Mouse (Mus musculus) B cell, adult 2 months (primary cell): ENCODE measurements around the gene Gm21994.
"Not testable (repeated sequence)": the region's sequence is repeated elsewhere in the genome, so short reads cannot be mapped to it uniquely, and the experiment has no call there.

Source experiments
- DNase-seq, 2 experiments: peaks; one replicate each; pipeline ENCODE4 v3.0.0; 2022

Gm21994 gene

DNA sequence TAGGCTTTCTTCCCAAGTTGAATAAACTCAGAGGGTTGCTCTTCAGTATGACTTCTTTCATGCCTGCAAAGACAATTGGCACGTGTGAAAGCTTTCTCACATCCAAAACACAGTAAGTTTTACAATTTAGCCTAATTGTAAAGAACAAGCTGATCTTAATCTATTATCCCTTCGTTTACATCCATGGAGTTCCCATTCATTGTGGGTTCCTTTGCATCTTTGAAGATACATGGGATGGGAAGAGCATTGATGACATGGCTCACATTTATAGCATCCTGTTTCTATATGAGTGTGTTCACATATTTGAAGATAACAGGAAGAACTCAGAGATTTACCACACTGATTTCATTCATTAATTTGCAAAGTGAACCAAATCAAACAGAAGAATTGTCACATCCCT lies at the start of gene Gm21994:
Gm21994 (minus strand) TSS at position 101 of the 400 bp plus-strand sequence.
- DNase-seq = not testable (repeated sequence)

DNA sequence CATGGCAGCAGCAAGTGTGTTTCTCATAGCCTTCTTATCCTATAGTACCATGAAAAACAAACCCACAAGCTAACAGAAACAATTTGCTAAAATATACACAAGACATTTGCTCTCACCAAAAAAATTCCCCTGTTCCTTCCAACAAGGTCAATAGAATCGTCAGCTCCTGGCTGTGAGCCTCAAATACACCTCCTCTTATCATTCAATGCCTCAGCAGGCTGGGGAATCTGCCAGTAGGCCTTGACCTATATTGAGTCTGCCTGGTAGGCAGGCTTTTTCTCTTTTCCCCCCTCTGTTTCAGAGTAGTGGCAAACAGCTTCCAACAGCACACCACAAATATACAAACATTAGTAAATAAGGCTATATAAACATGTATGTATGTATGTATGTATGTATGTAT lies 43.7 kb upstream of the Gm21994 start:
- DNase-seq = no peak

DNA sequence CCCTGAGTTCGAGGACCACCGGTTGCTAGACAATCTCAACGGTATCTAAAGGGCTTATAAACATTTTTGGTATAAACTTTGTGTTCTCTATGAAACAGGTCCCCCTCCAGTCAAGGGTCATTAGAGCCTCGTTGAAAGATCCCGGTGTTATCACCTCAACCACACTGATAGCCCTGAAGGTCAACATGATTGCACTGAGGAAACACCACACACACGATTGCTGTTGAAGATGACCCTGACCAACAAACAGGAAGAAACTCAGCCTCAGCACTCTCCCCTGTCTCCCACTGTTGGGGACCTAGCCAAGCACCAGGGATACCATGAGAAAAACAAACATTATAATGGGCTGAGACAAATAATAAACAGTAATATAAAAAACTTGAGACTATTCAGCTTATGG lies 38.3 kb upstream of the Gm21994 start:
- DNase-seq = no peak

DNA sequence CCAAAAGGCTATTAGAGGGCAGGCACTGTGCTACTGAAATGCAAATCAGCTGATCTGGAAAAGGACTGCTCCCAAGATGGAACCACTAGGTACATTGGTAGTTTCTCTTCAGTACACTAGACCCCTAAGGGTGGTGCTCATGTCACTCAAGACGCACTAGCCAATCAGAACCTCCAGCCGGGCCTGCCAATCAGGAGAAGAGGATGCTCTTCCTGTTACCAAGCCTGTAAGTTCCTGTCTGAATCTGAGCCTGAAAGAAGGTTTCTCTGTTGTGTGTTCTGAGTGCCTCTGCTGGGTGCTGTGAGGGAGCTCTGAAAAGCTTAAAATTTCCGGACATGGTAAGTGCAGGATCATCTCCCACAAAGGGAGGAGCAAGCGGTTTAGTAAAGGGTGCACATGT lies 1.9 kb upstream of the Gm21994 start, which contains the start of gene Gm14124:
Gm14124 (plus strand) TSS at position 227 of the 400 bp plus-strand sequence.
- not testable (repeated sequence) for DNase-seq

DNA sequence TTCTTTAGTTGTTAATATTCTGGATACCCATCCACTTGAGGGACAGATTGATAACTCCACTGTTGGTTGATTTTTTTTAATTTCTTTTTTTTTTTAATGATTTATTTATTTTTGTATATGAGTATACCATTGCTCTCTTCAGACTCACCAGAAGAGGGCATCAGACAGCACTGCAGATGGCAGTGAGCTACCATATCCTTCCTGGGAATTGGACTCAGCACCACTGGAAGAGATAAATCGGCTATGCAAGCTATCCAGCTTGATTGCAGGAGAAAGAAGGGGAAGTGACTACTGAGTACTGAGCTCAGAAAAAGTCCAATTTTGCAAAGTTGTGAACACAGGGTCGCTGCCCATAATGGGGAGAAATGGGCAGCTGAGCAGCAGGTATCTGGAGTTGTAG lies 1.5 kb upstream of the Gm21994 start:
- DNase-seq = not testable (repeated sequence)

DNA sequence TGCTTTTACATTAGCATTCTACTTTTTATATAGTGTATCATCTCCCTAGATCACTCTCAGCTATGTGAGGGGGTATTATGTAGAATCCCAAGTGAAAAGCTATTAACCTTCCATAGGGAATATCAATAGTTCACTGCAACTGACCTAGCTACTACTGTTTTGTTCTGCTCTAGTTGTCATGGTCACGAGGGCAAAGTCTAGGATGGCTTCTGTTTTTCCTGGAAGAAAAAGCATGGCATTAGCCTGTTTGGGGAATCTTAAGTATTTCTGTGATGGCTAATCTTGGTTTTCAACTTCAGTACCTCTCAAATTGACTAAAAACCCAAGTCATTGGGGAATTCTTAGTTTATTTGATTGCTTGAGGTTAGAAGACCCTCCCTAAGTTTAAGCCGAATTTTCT lies 12.2 kb downstream of the Gm21994 start:
- no peak for DNase-seq

DNA sequence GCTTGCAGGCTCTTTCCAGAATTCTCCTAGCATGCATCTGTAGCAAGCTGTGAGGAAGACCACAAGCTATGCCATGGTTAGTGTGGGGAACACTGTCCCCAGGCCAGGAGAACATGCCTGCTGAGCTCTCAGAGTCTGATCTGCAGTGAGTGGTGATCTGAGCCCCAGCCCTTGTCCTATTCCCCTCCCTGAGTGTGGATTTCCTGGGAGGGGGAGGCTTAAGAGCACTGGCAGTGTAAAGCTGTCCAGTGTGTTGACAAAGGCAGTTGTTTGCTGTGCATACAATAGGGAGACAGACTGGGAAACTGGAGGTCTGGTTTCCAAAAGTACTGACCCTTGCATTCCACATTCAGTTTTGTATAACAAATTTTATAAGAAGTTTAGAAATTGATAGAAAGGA lies 32.1 kb downstream of the Gm21994 start:
- DNase-seq = not testable (repeated sequence)

DNA sequence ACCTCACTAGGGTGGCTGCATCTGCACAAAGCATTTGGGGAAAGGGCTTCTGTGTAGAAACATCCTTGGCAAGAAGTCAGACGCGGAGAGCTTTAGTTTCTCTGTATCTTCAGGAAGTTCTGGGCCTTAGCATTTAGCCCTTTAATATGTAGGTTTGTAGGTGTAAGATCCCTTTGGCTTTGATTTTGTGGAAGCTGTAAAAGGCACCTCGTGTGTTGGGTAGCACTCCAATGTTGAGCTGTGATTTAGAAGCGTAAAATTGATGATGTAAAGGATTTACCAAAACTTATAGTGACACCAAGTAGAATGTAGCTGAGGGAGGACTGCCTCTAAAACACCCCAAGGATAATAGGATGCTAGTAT lies 37.0 kb downstream of the Gm21994 start:
- not testable (repeated sequence) for DNase-seq

DNA sequence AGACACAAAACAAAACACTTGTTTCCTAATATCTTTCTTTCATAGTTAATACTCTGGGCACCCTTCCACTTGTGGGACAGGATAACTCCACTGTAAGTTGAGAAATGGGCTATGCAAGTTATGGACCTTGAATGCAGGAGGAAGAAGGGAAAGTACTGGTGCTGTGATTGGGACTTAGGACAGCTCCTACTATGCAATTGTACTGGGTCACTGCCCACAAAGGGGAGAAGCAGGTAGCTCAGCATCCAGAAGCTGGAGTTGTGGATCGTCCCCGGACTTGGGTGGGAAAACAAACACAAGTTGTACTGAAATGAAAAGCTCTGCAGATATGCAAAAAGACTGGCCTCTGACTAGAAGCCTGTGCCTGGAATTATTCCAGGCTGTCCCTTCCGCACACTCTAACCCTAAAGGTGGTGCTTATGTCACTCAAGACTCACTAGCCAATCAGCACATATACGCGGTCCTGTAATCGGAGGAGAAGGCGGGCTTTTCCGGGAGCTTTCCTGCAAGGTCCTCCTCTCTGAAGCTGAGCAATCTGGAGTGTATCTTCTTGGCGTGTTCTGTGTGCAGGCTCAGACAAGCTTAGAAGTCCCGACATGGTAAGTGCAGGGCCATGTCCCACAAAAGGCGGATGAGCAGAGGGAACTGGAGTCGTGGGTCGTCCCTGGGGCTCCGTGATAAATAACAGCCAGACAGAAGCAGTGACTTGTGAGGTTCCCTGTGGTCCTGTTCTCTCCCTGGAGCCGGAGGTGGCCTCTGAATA lies 37.6 kb downstream of the Gm21994 start, which contains the start of gene Zfp937:
Zfp937 (plus strand) TSS at position 474 of the 763 bp plus-strand sequence.
- peak; percentile 7 to 28 for DNase-seq
